Mouse (Mus musculus): ENCODE data around the gene Hoxb4. TPM values are rescaled to one million over a fixed set of nuclear protein-coding genes. Genes with fewer than 3 reads are reported as not detected.

Gene Hoxb4
- polyA plus RNA-seq, 1 experiment from 2014 or later: not detected

- H3K9ac ChIP-seq: no peak overlapping the region
- H3K36me3 ChIP-seq (ENCODE audit: poor library complexity, severe bottlenecking): no peaks in the 10 kb centered on the region
- H3K9me3 ChIP-seq (replicated peaks): no peaks in the 10 kb centered on the region
- peaks cover 99% of the 10 kb centered on the region for H3K27me3 ChIP-seq
- peaks cover 5% of the 10 kb centered on the region; the same call in 1 of the 2 replicates for H3K4me1 ChIP-seq
- WGBS: 2% methylated on average over 31 of the region's 31 CpGs
- no peak for ATAC-seq
- no peak overlapping the region for H3K4me2 ChIP-seq
- H3K4me3 ChIP-seq: no peak overlapping the region
- no peak overlapping the region for H3K27ac ChIP-seq
Measured at GRCm38 (mm10) chr11:96279421-96280233, 38.4 kb upstream of the Hoxb4 start.

DNA sequence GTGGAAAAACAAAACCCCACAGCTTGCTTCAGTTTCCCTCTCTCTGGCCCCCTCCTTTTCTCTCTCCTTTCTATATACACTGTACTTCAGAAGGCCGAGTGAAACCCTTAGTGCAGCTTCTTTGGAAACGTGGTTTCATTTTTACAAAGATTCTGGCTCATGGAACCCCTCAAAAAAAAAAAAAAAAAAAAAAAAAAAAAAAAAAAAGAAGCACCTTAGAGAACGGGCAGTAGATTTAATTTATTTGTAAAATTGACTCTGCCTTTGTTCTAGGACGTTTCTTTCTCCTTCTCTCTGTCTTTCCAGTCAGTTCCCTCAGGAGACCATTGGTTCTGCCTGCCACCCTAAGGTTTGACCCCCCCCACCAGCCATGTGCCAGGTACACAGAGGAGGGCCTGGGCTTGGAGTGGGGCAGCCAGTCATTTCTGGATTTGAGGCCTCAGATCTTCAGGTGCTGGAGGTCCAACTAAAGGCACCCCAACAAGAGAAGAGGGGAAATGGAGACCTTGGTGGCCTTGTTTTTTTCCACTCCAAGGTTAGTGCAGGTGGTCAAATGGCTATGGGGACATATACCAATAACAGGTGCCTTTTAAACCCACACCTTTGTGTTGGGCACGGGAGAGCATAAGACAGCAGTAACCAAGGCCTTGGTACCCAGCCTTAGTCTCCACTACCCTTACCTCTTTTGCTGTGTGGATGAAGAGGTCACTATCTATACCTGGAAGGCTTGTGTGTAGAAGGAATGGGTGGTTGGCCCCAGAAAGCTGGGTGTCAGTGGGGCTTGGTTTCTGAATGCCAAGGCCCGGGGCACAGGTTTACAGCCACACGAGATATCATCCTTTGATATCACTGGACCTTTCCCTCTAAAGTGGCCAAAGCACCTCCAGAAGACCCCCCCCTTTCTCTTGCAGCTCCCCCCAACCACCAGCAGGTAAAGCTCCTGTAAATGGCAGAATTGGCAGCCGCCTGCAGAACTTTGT is 37.4 kb upstream of the Hoxb4 start:
- Histone ChIP-seq H3K9me3 (replicated peaks) (no peaks in the 10 kb centered on the region), H3K4me1 (peaks cover 5% of the 10 kb centered on the region; the same call in 1 of the 2 replicates), H3K27ac (no peak overlapping the region), H3K36me3 (ENCODE audit: poor library complexity, severe bottlenecking) (no peaks in the 10 kb centered on the region), H3K9ac (no peak overlapping the region), H3K4me3 (no peak overlapping the region), H3K27me3 (peaks cover 99% of the 10 kb centered on the region), H3K4me2 (no peak overlapping the region)
- no peak for ATAC-seq
- 6% methylated on average over 8 of the region's 8 CpGs for WGBS

DNA sequence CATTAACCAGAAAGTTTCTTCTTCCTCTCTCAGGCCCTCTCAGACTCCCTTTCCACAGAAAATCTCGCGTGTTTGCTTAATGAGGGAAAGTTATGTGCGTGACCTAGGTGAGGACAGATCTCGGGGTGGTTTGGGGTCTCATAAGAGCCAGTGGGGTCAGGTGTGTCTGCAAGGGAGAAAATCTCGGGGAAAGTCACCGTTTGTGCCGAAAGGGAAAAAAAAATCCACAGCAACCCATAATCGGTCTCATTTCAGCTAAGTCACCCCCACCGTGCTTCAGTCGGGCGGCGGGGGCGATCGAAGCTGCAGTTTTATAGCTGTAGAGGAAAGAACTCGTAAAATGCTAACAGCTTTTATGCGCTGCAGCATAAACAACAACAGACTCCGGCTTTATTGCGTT is 36.7 kb upstream of the Hoxb4 start:
- peaks cover 99% of the 10 kb centered on the region for H3K27me3 ChIP-seq
- no peak overlapping the region for H3K27ac ChIP-seq
- no peaks in the 10 kb centered on the region for H3K36me3 ChIP-seq (ENCODE audit: poor library complexity, severe bottlenecking)
- no peak overlapping the region for H3K4me3 ChIP-seq
- ATAC-seq: no peak
- H3K9ac ChIP-seq: no peak overlapping the region
- WGBS: 5% methylated on average over 18 of the region's 18 CpGs
- H3K4me2 ChIP-seq: no peak overlapping the region
- peaks cover 6% of the 10 kb centered on the region; the same call in 1 of the 2 replicates for H3K4me1 ChIP-seq
- H3K9me3 ChIP-seq (replicated peaks): no peaks in the 10 kb centered on the region

GRCm38 (mm10) chr11:96281855-96282570 is 36.1 kb upstream of the Hoxb4 start, which contains the start of gene Hoxb8:
Gene Hoxb8, plus strand, starts transcription at chr11:96281905.
- Histone ChIP-seq H3K4me3 (no peak within 1 kb of the TSS), H3K9me3 (replicated peaks) (no peaks in the 10 kb centered on the region), H3K27me3 (peaks cover 99% of the 10 kb centered on the region), H3K36me3 (ENCODE audit: poor library complexity, severe bottlenecking) (no peaks in the 10 kb centered on the region), H3K9ac (no peak within 1 kb of the TSS), H3K4me2 (no peak within 1 kb of the TSS), H3K4me1 (peaks cover 12% of the 10 kb centered on the region), H3K27ac (no peak within 1 kb of the TSS)
- no peak for ATAC-seq
- WGBS: under 1% methylated on average over 27 of the region's 27 CpGs

DNA sequence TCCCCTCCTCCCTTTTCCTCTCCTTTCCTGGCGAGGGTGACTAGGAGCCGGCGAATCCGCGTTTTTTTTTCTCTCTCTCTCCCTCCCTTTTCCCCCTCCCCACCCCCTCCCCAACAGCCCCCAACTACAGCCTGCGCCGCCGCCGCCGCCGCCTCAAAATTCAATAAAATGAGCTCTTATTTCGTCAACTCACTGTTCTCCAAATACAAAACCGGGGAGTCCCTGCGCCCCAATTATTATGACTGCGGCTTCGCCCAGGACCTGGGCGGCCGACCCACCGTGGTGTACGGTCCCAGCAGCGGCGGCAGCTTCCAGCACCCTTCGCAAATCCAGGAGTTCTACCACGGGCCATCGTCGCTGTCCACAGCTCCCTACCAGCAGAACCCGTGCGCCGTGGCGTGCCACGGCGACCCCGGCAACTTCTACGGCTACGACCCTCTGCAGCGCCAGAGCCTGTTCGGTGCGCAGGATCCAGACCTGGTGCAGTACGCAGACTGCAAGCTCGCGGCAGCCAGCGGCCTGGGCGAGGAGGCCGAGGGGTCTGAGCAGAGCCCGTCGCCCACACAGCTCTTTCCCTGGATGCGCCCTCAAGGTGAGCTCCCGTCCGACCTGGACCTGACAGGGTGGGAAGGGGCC is 35.2 kb upstream of the Hoxb4 start:
- Histone ChIP-seq H3K4me3 (no peak overlapping the region), H3K9me3 (replicated peaks) (no peaks in the 10 kb centered on the region), H3K27me3 (peaks cover 99% of the 10 kb centered on the region), H3K27ac (no peak overlapping the region), H3K36me3 (ENCODE audit: poor library complexity, severe bottlenecking) (no peaks in the 10 kb centered on the region), H3K4me2 (no peak overlapping the region), H3K4me1 (peaks cover 14% of the 10 kb centered on the region), H3K9ac (no peak overlapping the region)
- WGBS: under 1% methylated on average over 48 of the region's 49 CpGs
- no peak for ATAC-seq

DNA sequence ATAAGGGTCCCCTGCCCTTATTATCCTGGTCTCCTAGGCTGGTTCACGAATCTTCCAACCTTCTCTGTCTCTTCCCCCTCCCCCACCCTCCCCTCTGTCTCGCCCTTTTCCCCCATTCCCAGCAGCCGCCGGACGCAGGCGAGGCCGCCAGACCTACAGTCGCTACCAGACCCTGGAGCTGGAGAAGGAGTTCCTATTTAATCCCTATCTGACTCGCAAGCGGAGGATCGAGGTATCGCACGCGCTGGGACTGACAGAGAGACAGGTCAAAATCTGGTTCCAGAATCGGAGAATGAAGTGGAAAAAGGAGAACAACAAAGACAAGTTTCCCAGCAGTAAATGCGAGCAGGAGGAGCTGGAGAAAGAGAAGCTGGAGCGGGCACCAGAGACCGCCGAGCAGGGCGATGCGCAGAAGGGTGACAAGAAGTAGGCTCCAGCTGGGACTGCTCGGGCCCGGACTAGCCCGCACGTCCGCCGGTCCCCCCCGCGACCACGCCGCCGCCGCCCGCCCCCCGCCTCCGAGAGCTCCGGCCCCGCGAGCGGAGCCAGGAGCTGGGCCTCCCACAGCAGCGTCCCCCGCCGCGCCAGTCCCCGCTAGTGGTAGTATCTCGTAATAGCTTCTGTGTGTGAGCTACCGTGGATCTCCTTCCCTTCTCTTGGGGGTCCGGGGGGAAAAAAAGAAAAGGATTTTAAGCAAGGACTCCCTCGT is 33.9 kb upstream of the Hoxb4 start:
- H3K4me1 ChIP-seq: peaks cover 14% of the 10 kb centered on the region
- ATAC-seq: 0 out of 2 replicates have a peak, but pooled peaks have one; percentile 41
- H3K9ac ChIP-seq: 0 out of 2 replicates have a peak overlapping the region, but pooled peaks have one; percentile 16
- no peaks in the 10 kb centered on the region for H3K36me3 ChIP-seq (ENCODE audit: poor library complexity, severe bottlenecking)
- H3K4me2 ChIP-seq: peak overlapping the region; percentile 48
- WGBS: 1% methylated on average over 49 of the region's 49 CpGs
- H3K9me3 ChIP-seq (replicated peaks): no peaks in the 10 kb centered on the region
- H3K4me3 ChIP-seq: peak overlapping the region; percentile 23
- peaks cover 99% of the 10 kb centered on the region for H3K27me3 ChIP-seq
- no peak overlapping the region for H3K27ac ChIP-seq

- no peaks in the 10 kb centered on the region for H3K9me3 ChIP-seq (replicated peaks)
- no peak for ATAC-seq
- H3K4me1 ChIP-seq: peaks cover 14% of the 10 kb centered on the region
- H3K27me3 ChIP-seq: peaks cover 99% of the 10 kb centered on the region
- no peaks in the 10 kb centered on the region for H3K36me3 ChIP-seq (ENCODE audit: poor library complexity, severe bottlenecking)
- no peak overlapping the region for H3K9ac ChIP-seq
- whole genome bisulfite sequencing: 1% methylated on average over 32 of the region's 37 CpGs
- 0 out of 2 replicates have a peak overlapping the region, but pooled peaks have one; percentile 48 for H3K4me2 ChIP-seq
- H3K4me3 ChIP-seq: no peak overlapping the region
- H3K27ac ChIP-seq: no peak overlapping the region
Measured at GRCm38 (mm10) chr11:96284774-96285734, 33.0 kb upstream of the Hoxb4 start.

GRCm38 (mm10) chr11:96285771-96286738 is 32.0 kb upstream of the Hoxb4 start, which contains the start of gene Hoxb7:
Gene Hoxb7, plus strand, starts transcription at chr11:96286623.
- no peaks in the 10 kb centered on the region for H3K9me3 ChIP-seq (replicated peaks)
- H3K9ac ChIP-seq: no peak within 1 kb of the TSS
- H3K27me3 ChIP-seq: peaks cover 99% of the 10 kb centered on the region
- no peaks in the 10 kb centered on the region for H3K36me3 ChIP-seq (ENCODE audit: poor library complexity, severe bottlenecking)
- H3K4me2 ChIP-seq: peak within 1 kb of the TSS; percentile 20; the same call in 1 of the 2 replicates
- no peak within 1 kb of the TSS for H3K27ac ChIP-seq
- no peak within 1 kb of the TSS for H3K4me3 ChIP-seq
- no peak for ATAC-seq
- under 1% methylated on average over 43 of the region's 43 CpGs for WGBS
- H3K4me1 ChIP-seq: peaks cover 14% of the 10 kb centered on the region

GRCm38 (mm10) chr11:96286739-96287385 is 31.2 kb upstream of the Hoxb4 start:
- no peak overlapping the region for H3K4me3 ChIP-seq

More at GRCm38 (mm10) chr11:96286739-96287385, 31.2 kb upstream of the Hoxb4 start:
- WGBS: under 1% methylated on average over 55 of the region's 55 CpGs
- Histone ChIP-seq H3K4me1 (peaks cover 14% of the 10 kb centered on the region), H3K36me3 (ENCODE audit: poor library complexity, severe bottlenecking) (no peaks in the 10 kb centered on the region), H3K27ac (no peak overlapping the region), H3K4me2 (peak overlapping the region; percentile 20; the same call in 1 of the 2 replicates), H3K9me3 (replicated peaks) (no peaks in the 10 kb centered on the region), H3K9ac (no peak overlapping the region), H3K27me3 (peaks cover 99% of the 10 kb centered on the region)
- no peak for ATAC-seq
